Mouse (Mus musculus) gastrocnemius, adult 8-10 months (tissue): Measurements from ENCODE around the gene Lpp. TPM values are rescaled to one million over a fixed set of nuclear protein-coding genes. Genes with fewer than 3 reads are reported as not detected.

Source experiments
- DNase-seq, 2 experiments: peaks; one replicate each; pipeline ENCODE4 v3.0.0; 2022; ENCODE audit warnings: low spot score in 2 of 2
- total RNA-seq, 4 experiments: library from RNA; stranded (reverse); gene quantifications; 2 replicates each; pipeline ENCODE4 v1.2.4; 2022

The Lpp gene
- total RNA-seq, 4 experiments from 2014 or later, result 15.7 to 19.6 (median 16.5) TPM

- DNase-seq, result no peak
These were observed 399.5 kb downstream of the Lpp start for GRCm38 (mm10) chr16:24792836-24793235.

DNA sequence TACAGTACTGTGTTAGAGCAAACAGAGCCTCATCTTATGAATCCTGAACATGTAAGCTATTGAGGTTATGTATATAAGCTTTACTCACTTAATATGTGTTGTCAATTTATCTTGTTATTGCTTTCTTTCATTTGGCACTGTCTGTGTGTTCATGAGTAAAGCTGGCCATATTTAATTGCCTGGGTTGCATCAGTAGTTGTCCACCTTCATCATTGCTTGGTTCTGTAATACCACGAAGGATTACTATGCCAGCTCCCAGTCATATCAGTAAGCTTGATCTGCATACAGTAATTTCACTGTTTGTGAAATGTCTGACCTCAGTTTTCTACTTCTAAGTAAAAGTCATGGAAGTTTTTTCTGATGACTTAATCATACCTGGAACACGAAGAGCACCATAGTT lies 401.4 kb downstream of the Lpp start:
- no peak for DNase-seq

DNA sequence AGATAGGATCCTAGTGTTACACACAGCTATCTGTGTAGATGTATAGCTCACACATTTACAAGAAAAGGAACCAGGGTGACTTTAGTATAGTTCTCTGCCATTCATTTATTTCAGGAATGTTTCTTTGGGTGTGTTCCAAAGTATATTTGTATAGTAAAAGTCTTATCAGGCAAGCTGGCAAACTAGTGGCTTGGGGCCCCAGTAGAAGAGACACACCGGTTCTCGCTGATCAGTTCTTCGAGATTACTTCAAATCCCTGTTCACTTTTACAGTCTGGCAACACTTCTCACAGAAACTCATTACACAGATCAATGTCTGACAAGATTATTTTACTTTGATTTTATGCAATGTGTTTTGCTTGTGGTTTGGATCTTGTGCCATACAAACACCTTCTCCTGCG lies 408.0 kb downstream of the Lpp start:
- no peak for DNase-seq

GRCm38 (mm10) chr16:24801780-24802179 lies 408.5 kb downstream of the Lpp start:
- no peak for DNase-seq

- no peak for DNase-seq
These were observed 412.8 kb downstream of the Lpp start for GRCm38 (mm10) chr16:24806093-24806492.

GRCm38 (mm10) chr16:24807565-24807964 lies 414.3 kb downstream of the Lpp start:
- no peak for DNase-seq

- DNase-seq, result no peak
These were observed 416.5 kb downstream of the Lpp start for GRCm38 (mm10) chr16:24809811-24810210.

GRCm38 (mm10) chr16:24816621-24817020 lies 423.3 kb downstream of the Lpp start:
- no peak for DNase-seq

DNA sequence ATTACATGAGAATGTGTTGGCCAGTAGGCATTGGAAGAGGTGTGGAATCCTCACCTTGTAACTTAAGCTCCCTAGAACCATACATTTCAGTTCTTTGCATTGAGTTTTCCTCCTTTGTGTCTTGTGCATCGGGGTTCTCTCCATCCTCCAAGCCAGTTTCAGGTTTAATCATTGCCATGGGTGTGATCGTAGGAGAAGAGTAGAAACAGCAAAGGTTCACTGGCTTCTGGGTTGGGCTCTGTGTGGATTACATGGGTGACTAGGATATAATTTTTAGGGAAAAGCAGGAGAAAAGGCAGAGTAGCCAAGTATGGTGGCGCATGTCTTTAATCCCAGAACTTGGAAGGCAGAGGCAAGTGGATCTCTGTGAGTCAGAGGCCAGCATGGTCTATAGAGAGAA lies 424.1 kb downstream of the Lpp start:
- DNase-seq, result no peak

- DNase-seq, result no peak
These were observed 425.8 kb downstream of the Lpp start for GRCm38 (mm10) chr16:24819127-24819526.

- DNase-seq, result no peak
These were observed 429.0 kb downstream of the Lpp start for GRCm38 (mm10) chr16:24822182-24822875.

DNA sequence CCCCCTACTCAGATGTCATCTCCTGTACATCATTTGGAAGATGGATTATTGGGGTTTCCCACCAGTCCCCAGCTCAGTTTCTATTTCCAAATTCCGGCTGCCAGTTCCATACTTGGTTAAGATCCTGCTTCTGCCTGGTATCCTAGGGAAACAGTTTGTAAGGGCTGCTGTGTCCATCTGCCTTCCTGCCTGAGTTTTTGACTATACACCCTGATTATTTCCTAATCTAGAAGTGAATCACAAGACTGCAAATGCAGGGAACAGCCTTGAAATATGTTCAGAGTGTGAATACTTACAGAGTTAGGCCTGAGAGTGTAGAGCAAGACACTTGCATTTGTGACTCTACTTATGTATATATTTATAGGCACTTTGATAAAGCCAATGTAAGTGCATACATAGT lies 429.6 kb downstream of the Lpp start:
- no peak for DNase-seq

DNA sequence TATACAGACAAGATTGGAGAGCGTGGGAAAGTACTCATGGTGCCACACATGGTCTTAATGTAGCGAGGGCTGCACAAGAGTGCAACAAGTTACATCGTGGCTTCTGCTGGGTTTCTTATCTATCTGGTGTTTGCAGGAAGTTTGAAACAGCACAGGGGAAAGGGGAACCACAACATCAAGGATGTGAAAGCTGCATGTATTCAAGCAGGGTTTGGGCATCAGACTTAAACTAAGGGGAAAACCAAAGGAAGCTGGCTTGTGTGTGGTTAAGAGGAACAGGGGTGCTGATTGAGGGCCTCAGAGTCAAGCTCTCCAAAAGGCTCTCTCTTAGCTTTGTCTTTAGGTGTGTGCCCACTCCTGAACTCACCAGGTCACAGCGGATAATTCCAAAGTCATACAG lies 433.1 kb downstream of the Lpp start:
- DNase-seq, result no peak

DNA sequence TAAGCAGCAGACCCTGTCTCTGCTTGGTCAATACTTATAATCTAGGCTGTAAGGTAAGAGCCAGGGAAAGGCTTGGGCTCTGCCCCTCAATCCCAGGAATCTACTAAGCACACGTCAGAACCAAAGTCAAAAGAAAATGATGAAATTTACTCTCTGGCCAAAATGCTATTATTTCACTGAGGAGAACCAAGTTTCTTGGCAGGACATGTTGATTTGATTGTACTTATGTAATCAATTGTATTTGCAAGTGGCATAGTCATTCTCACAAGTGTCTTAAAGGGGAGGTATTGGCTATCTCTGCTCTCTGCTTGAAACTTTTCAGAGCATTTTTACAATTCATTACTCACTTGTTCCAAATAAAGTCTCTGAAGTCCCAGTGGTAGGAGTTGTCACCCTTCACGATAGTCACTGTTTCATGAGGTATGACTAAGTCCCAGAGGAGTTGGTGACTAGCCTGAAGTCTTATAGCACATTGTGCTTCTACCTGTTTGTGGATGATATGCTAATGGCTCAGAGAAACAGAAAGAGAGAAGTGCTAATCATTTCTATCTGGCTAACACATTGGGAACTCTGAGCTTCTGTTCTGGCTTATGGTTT lies 435.0 kb downstream of the Lpp start:
- DNase-seq, result no peak

DNA sequence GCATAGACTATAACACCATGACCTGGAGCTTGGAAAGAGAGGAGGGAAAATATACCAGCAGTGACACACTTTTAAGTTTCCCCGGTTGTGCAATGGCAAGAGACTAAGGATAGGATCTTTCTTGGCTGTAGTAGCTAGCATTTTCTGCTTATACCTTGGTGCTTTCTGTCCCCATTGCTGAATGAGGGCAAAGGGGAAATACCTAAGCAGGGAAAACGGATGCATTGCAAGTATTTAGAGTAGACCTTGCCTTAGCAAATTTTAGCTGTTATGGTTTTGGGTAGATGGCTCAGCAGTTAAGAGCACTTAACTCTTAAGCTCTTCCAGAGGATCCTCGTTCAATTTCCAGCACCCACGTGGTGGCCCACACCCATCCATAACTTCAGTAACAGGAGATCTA lies 436.6 kb downstream of the Lpp start:
- no peak for DNase-seq

DNA sequence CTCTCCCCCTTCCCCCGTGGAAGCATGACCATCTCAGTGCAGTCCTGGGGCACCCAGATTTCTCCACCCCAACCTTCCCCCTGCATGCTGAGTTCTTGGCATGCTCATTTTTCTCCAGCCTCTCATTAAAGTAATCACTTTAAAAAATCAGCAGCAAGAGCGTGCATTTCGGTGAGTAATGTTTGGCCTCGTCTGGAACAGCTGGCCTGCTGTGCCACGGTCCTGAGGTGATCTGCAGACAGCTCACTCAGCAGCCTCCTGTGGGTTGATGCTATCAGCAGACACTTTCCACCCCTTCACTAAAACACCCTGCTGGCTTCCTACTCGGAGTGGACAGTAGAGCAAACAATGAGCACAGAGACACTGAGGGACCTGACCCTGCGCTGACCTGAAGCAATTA lies 437.6 kb downstream of the Lpp start:
- DNase-seq, result no peak

DNA sequence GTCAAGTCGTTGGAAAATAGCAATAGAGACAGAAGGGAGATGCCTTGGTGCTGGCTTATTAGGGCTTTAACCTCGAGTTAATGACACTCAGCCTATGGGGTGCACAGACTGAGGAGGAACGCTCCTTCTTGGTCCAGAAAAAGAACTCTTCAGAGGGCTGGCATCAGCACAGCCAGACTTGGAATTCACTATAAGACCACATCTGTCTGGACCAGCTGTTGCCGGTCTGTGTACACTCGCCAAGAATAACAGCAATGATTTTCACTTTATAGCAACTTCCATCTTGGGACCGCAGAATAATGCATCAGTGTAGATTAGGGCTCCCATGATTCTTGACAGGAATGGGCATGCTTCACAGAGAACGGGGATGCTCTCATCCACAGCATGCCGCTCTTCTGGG lies 439.9 kb downstream of the Lpp start:
- no peak for DNase-seq

- no peak for DNase-seq
These were observed 441.2 kb downstream of the Lpp start for GRCm38 (mm10) chr16:24834536-24834935.

GRCm38 (mm10) chr16:24836550-24836949 lies 443.2 kb downstream of the Lpp start:
- DNase-seq, result no peak

GRCm38 (mm10) chr16:24839018-24839417 lies 445.7 kb downstream of the Lpp start:
- no peak for DNase-seq

DNA sequence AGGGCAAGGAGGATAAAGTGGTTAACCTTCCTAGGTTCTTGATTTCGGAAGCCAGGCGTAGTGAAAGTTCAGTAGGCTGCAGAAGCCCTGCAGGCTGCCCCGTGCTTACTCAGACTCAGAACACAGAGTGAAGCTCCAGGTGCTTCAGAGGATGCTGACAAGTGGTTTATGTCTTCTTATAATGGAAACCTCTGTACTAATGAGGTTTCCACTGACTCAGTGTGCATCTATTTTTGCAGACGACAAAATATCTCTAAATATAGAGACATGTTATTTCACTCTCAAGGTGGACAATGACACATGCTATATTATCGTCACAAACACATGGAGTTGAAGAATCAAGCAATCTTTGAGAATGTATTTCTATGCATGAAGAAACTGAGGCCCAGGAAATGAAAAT lies 446.8 kb downstream of the Lpp start:
- DNase-seq, result no peak

DNA sequence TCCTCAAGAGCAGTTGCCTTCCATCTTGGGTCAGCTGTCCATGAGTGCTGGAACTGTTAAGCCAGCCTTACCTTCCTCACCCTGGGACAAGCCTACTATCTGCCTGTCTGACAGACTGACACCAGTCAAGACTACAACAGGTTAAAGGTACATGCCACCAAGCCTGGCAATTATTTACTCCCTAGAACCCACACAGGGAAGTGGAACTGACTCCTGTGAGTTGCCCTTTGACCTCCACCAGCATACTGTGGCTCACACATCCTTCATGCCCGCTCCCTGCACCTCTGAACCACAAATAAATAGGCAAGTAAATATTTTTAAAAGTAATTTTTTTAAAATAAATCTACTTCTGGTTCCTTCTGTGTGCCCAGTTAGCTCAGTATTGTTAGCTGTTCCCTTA lies 452.8 kb downstream of the Lpp start:
- no peak for DNase-seq

- no peak for DNase-seq
These were observed 466.3 kb downstream of the Lpp start for GRCm38 (mm10) chr16:24859509-24860140.
